Mouse (Mus musculus) bone marrow, adult 2 months (tissue): Measurements from ENCODE around the gene Slc25a26.

ENCODE experiments used
- CTCF ChIP-seq: fragments of 200-500 bp; IDR thresholded peaks from 2 replicates; pipeline ENCODE4 v1.5.1; 2011; ENCODE audit warnings: low read length, control low read depth; ENCODE audit not compliant: control insufficient read depth, insufficient read depth
- POLR2A ChIP-seq: fragments of 200-500 bp; IDR thresholded peaks from 2 replicates; pipeline ENCODE4 v1.6.1; 2011; ENCODE audit warnings: low read depth, mild to moderate bottlenecking, control low read depth, low read length, borderline replicate concordance; ENCODE audit not compliant: control insufficient read depth

DNA sequence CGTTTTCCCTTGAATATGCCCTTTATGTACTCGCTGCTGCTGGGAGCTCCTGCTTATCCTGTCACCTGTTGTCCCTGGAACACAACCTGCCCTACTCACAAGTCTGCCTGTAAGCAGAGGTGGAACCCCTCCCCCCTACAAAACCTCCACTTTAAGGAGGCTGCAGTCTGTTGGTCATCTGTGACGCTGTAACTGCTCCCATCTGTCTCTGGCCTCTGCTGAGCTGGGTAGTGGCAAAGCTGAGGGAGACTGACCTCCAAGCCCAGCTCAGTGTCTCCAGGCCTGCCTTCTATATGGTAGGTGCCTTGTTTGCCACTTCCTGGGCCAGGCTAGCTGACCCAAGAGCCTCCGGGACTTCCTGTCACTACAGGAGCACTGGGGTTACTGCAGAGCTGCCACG lies 101.7 kb downstream of the Slc25a26 start:
- TF ChIP-seq CTCF (no peak), POLR2A (no peak)
